Mouse (Mus musculus) adrenal gland, adult 8-10 months (tissue): ENCODE results near the gene Lonrf3. TPM values are rescaled to one million over a fixed set of nuclear protein-coding genes. Genes with fewer than 3 reads are reported as not detected.

Source experiments
- DNase-seq: peaks from one replicate; pipeline ENCODE4 v3.0.0; 2022
- microRNA-seq, 2 experiments: library from miRNA; unstranded; fragments of <30 nt; microRNA quantifications; one replicate each; pipeline ENCODE4 v1.2.0; 2022
- total RNA-seq, 4 experiments: library from RNA; stranded (reverse); gene quantifications; 2 replicates each; pipeline ENCODE4 v1.2.4; 2022

Lonrf3 gene
- total RNA-seq: 1 to 10 TPM; 3.7 to 4.9 (median 4.0) TPM

- peak; percentile 65 for DNase-seq
These were observed at the start of gene Lonrf3 for GRCm38 (mm10) chrX:36328271-36329039. Lonrf3 (plus strand) TSS chrX:36328353.

- DNase-seq: no peak
These were observed 49.4 kb upstream of the Lonrf3 start for GRCm38 (mm10) chrX:36278750-36279149.

GRCm38 (mm10) chrX:36311420-36311819 lies 16.7 kb upstream of the Lonrf3 start:
- no peak for DNase-seq

GRCm38 (mm10) chrX:36327491-36328255 lies 480 bp upstream of the Lonrf3 start:
- DNase-seq: peak; percentile 17

- no peak for DNase-seq
These were observed 992 bp downstream of the Lonrf3 start for GRCm38 (mm10) chrX:36329040-36329649.

GRCm38 (mm10) chrX:36329849-36330411 lies 1.8 kb downstream of the Lonrf3 start:
- DNase-seq: peak; percentile 37

GRCm38 (mm10) chrX:36352446-36352845 lies 24.3 kb downstream of the Lonrf3 start:
- DNase-seq: no peak

GRCm38 (mm10) chrX:36385340-36385739 lies 57.2 kb downstream of the Lonrf3 start:
- peak; percentile 27 for DNase-seq

GRCm38 (mm10) chrX:36389971-36390370 lies 61.8 kb downstream of the Lonrf3 start:
- no peak for DNase-seq

GRCm38 (mm10) chrX:36390503-36390902 lies 62.4 kb downstream of the Lonrf3 start:
- no peak for DNase-seq

GRCm38 (mm10) chrX:36392672-36393071 lies 64.5 kb downstream of the Lonrf3 start:
- DNase-seq: no peak

- no peak for DNase-seq
These were observed 65.1 kb downstream of the Lonrf3 start for GRCm38 (mm10) chrX:36393279-36393678.

GRCm38 (mm10) chrX:36400980-36401379 lies 72.8 kb downstream of the Lonrf3 start, which contains the start of gene Gm6268:
Gm6268 (plus strand) TSS chrX:36401280.
- no peak for DNase-seq

GRCm38 (mm10) chrX:36402316-36402715 lies 74.2 kb downstream of the Lonrf3 start:
- DNase-seq: no peak

Small RNA genes within 50 kb of the gene (microRNA-seq; reads per million reads assigned to microRNA genes)
- 0 reads per million in 2 experiments for gene Gm44485

Other genes with a start within 250 kb of the Lonrf3 start
- 10 to 100 TPM in 2 of 4 experiments, 1 to 10 TPM in 2; 6.6 to 13.5 (median 10.2) TPM for gene Il13ra1, start 216.2 kb upstream of the Lonrf3 start, total RNA-seq
- gene Zcchc12, start 132.4 kb upstream of the Lonrf3 start, total RNA-seq: 1 to 10 TPM; 4.1 to 9.0 (median 5.5) TPM
- not detected for gene Gm6268, start 72.9 kb downstream of the Lonrf3 start, total RNA-seq
- gene Gm14569, start 163.5 kb downstream of the Lonrf3 start, total RNA-seq: under 1 TPM in 2 of 4 experiments, not detected in 2; 0.28 to 0.61 TPM